Mouse (Mus musculus): ENCODE data around the gene Slco2a1. TPM values are rescaled to one million over a fixed set of nuclear protein-coding genes. Genes with fewer than 3 reads are reported as not detected.

Gene Slco2a1
- polyA plus RNA-seq, 1 experiment from 2014 or later = 1.7 TPM

GRCm38 (mm10) chr9:103014686-103015085, 26.2 kb downstream of the Slco2a1 start:
- 76% methylated on average over 12 of the region's 12 CpGs for WGBS (ENCODE audit: insufficient replicate concordance)
- H3K4me2 ChIP-seq = no peak overlapping the region
- no peaks in the 10 kb centered on the region for H3K36me3 ChIP-seq
- no peak overlapping the region for H3K4me3 ChIP-seq
- H3K27ac ChIP-seq = no peak overlapping the region
- H3K27me3 ChIP-seq (replicated peaks) = peaks cover 9% of the 10 kb centered on the region
- H3K9ac ChIP-seq = no peak overlapping the region
- H3K4me1 ChIP-seq = no peaks in the 10 kb centered on the region
- H3K9me3 ChIP-seq (replicated peaks) = no peaks in the 10 kb centered on the region
- no peak for ATAC-seq

- Histone ChIP-seq H3K9me3 (replicated peaks) (no peaks in the 10 kb centered on the region), H3K36me3 (no peaks in the 10 kb centered on the region), H3K4me3 (no peak overlapping the region), H3K27me3 (replicated peaks) (no peaks in the 10 kb centered on the region), H3K4me2 (no peak overlapping the region), H3K27ac (no peak overlapping the region), H3K9ac (no peak overlapping the region), H3K4me1 (no peaks in the 10 kb centered on the region)
- WGBS (ENCODE audit: insufficient replicate concordance) = 50% methylated on average over 4 of the region's 4 CpGs
- ATAC-seq = no peak
Observed at GRCm38 (mm10) chr9:103024116-103024515, 35.6 kb downstream of the Slco2a1 start.

- H3K9me3 ChIP-seq (replicated peaks) = no peaks in the 10 kb centered on the region
- no peak overlapping the region for H3K27ac ChIP-seq
- H3K4me3 ChIP-seq = no peak overlapping the region
- H3K4me1 ChIP-seq = no peaks in the 10 kb centered on the region
- no peak overlapping the region for H3K9ac ChIP-seq
- WGBS (ENCODE audit: insufficient replicate concordance) = 67% methylated on average over 11 of the region's 11 CpGs
- ATAC-seq = no peak
- no peaks in the 10 kb centered on the region for H3K36me3 ChIP-seq
- H3K27me3 ChIP-seq (replicated peaks) = no peaks in the 10 kb centered on the region
- no peak overlapping the region for H3K4me2 ChIP-seq
Observed at GRCm38 (mm10) chr9:103027150-103027889, 38.8 kb downstream of the Slco2a1 start.

DNA sequence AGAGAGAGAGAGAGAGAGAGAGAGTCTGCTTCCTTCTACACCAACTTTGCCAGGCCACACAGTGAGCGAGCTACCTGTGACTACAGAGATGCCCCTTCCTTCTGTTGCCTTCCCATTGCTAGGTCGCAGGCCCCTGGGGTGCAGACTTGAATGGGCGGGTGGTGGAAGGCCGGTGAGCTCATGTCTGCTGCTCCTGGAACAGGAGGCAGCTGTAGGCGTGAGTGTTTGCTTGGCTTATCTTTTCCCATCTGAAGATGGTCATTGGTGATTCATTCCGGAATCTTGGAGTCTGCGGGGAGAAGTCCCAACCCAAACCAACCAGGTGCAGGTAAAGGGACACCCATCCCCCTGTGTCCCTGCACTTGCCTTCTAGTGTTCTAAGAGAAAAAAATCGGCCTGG, 40.5 kb downstream of the Slco2a1 start:
- Histone ChIP-seq H3K4me3 (no peak overlapping the region), H3K27me3 (replicated peaks) (0 out of 2 replicates have a peak, but pooled peaks cover 3% of the 10 kb centered on the region), H3K27ac (no peak overlapping the region), H3K4me1 (no peaks in the 10 kb centered on the region), H3K4me2 (no peak overlapping the region), H3K9me3 (replicated peaks) (no peaks in the 10 kb centered on the region), H3K36me3 (no peaks in the 10 kb centered on the region), H3K9ac (no peak overlapping the region)
- no peak for ATAC-seq
- WGBS (ENCODE audit: insufficient replicate concordance) = 56% methylated on average over 8 of the region's 8 CpGs

DNA sequence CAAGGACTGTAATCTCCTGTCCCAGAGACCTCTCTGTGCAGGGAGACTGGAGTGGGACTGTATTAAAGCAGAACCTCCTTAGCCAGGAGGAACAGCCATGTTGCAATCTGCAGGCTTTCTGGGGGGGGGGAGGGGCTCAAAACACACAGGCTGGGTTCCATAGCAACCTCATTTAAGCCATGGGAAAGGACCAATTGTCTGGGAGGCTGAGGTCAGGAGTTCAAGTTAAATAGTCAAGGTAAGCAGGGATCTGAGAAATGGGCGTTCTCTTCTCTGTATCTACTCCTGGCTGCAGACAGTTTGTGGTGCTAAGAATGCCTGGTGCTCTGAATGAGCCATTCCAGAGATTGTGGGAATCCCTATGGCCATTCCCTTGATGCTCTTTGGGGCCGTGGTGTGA, 41.5 kb downstream of the Slco2a1 start:
- Histone ChIP-seq H3K27ac (no peak overlapping the region), H3K4me2 (no peak overlapping the region), H3K9ac (no peak overlapping the region), H3K36me3 (no peaks in the 10 kb centered on the region), H3K27me3 (replicated peaks) (0 out of 2 replicates have a peak, but pooled peaks cover 3% of the 10 kb centered on the region), H3K9me3 (replicated peaks) (no peaks in the 10 kb centered on the region), H3K4me3 (no peak overlapping the region), H3K4me1 (no peaks in the 10 kb centered on the region)
- ATAC-seq = no peak
- WGBS (ENCODE audit: insufficient replicate concordance) = 54% methylated on average over 2 of the region's 2 CpGs

- H3K4me3 ChIP-seq = no peak overlapping the region
- H3K36me3 ChIP-seq = no peaks in the 10 kb centered on the region
- no peak overlapping the region for H3K27ac ChIP-seq
- H3K4me1 ChIP-seq = no peaks in the 10 kb centered on the region
- no peaks in the 10 kb centered on the region for H3K9me3 ChIP-seq (replicated peaks)
- no peak overlapping the region for H3K4me2 ChIP-seq
- H3K9ac ChIP-seq = no peak overlapping the region
- no peak for ATAC-seq
- H3K27me3 ChIP-seq (replicated peaks) = 0 out of 2 replicates have a peak, but pooled peaks cover 3% of the 10 kb centered on the region
- 74% methylated on average over 5 of the region's 5 CpGs for WGBS (ENCODE audit: insufficient replicate concordance)
Observed at GRCm38 (mm10) chr9:103031211-103031610, 42.7 kb downstream of the Slco2a1 start.

DNA sequence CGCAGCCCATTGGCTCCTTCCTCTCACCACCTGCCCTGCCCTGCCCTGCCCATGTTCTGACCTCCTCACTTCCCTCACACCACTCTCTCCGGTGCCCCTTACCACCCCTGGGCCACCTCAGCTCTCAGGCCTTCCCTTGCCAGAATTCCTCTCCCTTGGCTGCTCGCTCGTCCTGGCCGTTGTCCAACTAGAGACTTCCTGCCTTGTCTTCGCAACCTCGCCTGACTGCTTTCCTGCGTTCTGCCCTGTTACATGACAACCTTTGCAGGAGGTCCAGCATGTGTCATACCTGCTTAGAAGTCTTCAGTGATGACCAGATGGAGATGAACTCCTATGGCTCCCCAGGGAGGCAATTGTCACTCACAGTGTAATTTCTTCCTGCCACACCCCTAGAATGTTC, 43.7 kb downstream of the Slco2a1 start:
- Histone ChIP-seq H3K27me3 (replicated peaks) (0 out of 2 replicates have a peak, but pooled peaks cover 3% of the 10 kb centered on the region), H3K4me2 (no peak overlapping the region), H3K36me3 (no peaks in the 10 kb centered on the region), H3K9me3 (replicated peaks) (no peaks in the 10 kb centered on the region), H3K4me1 (no peaks in the 10 kb centered on the region), H3K4me3 (no peak overlapping the region), H3K27ac (no peak overlapping the region), H3K9ac (no peak overlapping the region)
- 61% methylated on average over 8 of the region's 8 CpGs for WGBS (ENCODE audit: insufficient replicate concordance)
- no peak for ATAC-seq

GRCm38 (mm10) chr9:103033381-103033780, 44.9 kb downstream of the Slco2a1 start:
- 0 out of 2 replicates have a peak, but pooled peaks cover 5% of the 10 kb centered on the region for H3K27me3 ChIP-seq (replicated peaks)
- 48% methylated on average over 3 of the region's 3 CpGs for WGBS (ENCODE audit: insufficient replicate concordance)
- no peak overlapping the region for H3K9ac ChIP-seq
- H3K36me3 ChIP-seq = no peaks in the 10 kb centered on the region
- no peaks in the 10 kb centered on the region for H3K4me1 ChIP-seq
- no peak overlapping the region for H3K4me3 ChIP-seq
- no peak for ATAC-seq
- H3K4me2 ChIP-seq = no peak overlapping the region
- H3K27ac ChIP-seq = no peak overlapping the region
- H3K9me3 ChIP-seq (replicated peaks) = no peaks in the 10 kb centered on the region

- Histone ChIP-seq H3K27ac (no peak overlapping the region), H3K4me2 (no peak overlapping the region), H3K36me3 (no peaks in the 10 kb centered on the region), H3K9me3 (replicated peaks) (no peaks in the 10 kb centered on the region), H3K4me1 (no peaks in the 10 kb centered on the region), H3K4me3 (no peak overlapping the region), H3K27me3 (replicated peaks) (0 out of 2 replicates have a peak, but pooled peaks cover 6% of the 10 kb centered on the region), H3K9ac (no peak overlapping the region)
- no peak for ATAC-seq
- WGBS (ENCODE audit: insufficient replicate concordance) = 46% methylated on average over 8 of the region's 8 CpGs
Observed at GRCm38 (mm10) chr9:103036971-103037391, 48.5 kb downstream of the Slco2a1 start.

- H3K9me3 ChIP-seq (replicated peaks) = no peaks in the 10 kb centered on the region
- H3K4me3 ChIP-seq = no peak overlapping the region
- ATAC-seq = no peak
- H3K36me3 ChIP-seq = no peaks in the 10 kb centered on the region
- H3K9ac ChIP-seq = no peak overlapping the region
- 0 out of 2 replicates have a peak, but pooled peaks cover 3% of the 10 kb centered on the region for H3K27me3 ChIP-seq (replicated peaks)
- WGBS (ENCODE audit: insufficient replicate concordance) = 29% methylated on average over 2 of the region's 2 CpGs
- no peaks in the 10 kb centered on the region for H3K4me1 ChIP-seq
- no peak overlapping the region for H3K4me2 ChIP-seq
- H3K27ac ChIP-seq = no peak overlapping the region
Observed at GRCm38 (mm10) chr9:103038266-103038665, 49.8 kb downstream of the Slco2a1 start.

DNA sequence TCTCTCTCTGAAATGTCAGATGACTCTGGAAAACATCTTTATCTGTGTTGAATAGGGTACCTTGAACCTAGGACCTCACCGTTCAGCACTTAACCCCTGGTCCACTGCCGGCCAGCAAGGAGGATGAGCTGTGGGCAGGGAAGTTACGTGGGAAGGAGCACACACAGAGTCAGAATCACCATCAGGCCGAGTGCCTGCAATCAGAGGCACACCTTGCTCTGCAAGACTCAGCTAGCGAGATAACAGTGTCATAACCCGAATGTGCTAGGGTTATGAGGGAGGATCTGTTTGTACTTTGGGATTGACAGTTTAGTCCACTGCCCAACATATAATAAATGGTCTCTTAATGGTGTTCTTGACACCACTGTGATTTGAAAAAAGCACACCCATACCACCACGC, 50.2 kb downstream of the Slco2a1 start:
- Histone ChIP-seq H3K4me1 (no peaks in the 10 kb centered on the region), H3K4me2 (no peak overlapping the region), H3K27ac (no peak overlapping the region), H3K36me3 (no peaks in the 10 kb centered on the region), H3K9me3 (replicated peaks) (no peaks in the 10 kb centered on the region), H3K27me3 (replicated peaks) (0 out of 2 replicates have a peak, but pooled peaks cover 3% of the 10 kb centered on the region), H3K4me3 (no peak overlapping the region), H3K9ac (no peak overlapping the region)
- 46% methylated on average over 7 of the region's 7 CpGs for WGBS (ENCODE audit: insufficient replicate concordance)
- no peak for ATAC-seq

DNA sequence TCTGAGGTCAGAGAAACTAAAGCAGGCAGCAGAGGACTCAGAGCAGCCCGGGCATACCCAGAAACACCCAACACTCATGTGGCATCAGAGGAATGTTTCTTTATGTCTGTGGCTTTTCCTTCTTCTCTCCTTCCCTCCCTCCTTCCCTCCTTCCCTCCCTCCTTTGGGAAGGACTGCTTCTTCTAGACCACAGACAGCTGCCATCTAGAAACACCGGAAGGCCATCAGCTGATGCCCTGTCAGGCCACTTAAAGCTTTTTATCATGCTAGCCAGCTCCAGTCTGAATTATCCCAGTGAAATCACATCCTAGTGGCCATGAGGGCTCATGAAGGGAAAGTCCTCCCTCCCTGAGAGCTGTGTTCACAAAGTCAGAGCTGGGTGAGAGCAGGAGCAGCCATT, 52.1 kb downstream of the Slco2a1 start:
- no peak overlapping the region for H3K4me3 ChIP-seq
- no peaks in the 10 kb centered on the region for H3K4me1 ChIP-seq
- WGBS (ENCODE audit: insufficient replicate concordance) = 61% methylated on average over 2 of the region's 2 CpGs
- no peak overlapping the region for H3K27ac ChIP-seq
- no peak overlapping the region for H3K9ac ChIP-seq
- H3K9me3 ChIP-seq (replicated peaks) = no peaks in the 10 kb centered on the region
- H3K36me3 ChIP-seq = no peaks in the 10 kb centered on the region
- 0 out of 2 replicates have a peak, but pooled peaks cover 3% of the 10 kb centered on the region for H3K27me3 ChIP-seq (replicated peaks)
- no peak for ATAC-seq
- no peak overlapping the region for H3K4me2 ChIP-seq
